Mouse (Mus musculus) megakaryocyte progenitor cell, adult 5-6 weeks (primary cell): Measurements from ENCODE around the gene Pwwp2b. TPM values are rescaled to one million over a fixed set of nuclear protein-coding genes. Genes with fewer than 3 reads are reported as not detected.
A peak's percentile ranks its signal among the peaks of the same experiment; 100 is the strongest.

ENCODE experiments used
- ATAC-seq: replicated peaks from 2 replicates; pipeline ENCODE4 v1.8.0; 2016; ENCODE audit warnings: mild to moderate bottlenecking, moderate TSS enrichment, inconsistent platforms; ENCODE audit not compliant: poor library complexity
- total RNA-seq, 2 experiments: library from RNA; stranded (forward) in 1 of 2; stranded (reverse) in 1 of 2; fragments of 157-497, 149-512 nt in 1 of 2; fragments of 200-1000 nt in 1 of 2; gene quantifications; 2 replicates each; pipeline versions ENCODE4 v1.2.3 to v1.2.4; 2015 to 2017

Gene Pwwp2b
- total RNA-seq, 2 experiments from 2014 or later, result 4.6 to 4.7 TPM

GRCm38 (mm10) chr7:139295653-139296052, 47.4 kb downstream of the Pwwp2b start:
- ATAC-seq, result peak; percentile 75

GRCm38 (mm10) chr7:139296552-139297100, 48.3 kb downstream of the Pwwp2b start:
- peak; percentile 24 for ATAC-seq

- ATAC-seq, result peak; percentile 43
Observed at GRCm38 (mm10) chr7:139298446-139298845, 50.2 kb downstream of the Pwwp2b start.

GRCm38 (mm10) chr7:139299424-139299823, 51.1 kb downstream of the Pwwp2b start:
- peak; percentile 61 for ATAC-seq

- no peak for ATAC-seq
Observed at GRCm38 (mm10) chr7:139300423-139300822, 52.1 kb downstream of the Pwwp2b start.

GRCm38 (mm10) chr7:139301505-139301904, 53.2 kb downstream of the Pwwp2b start:
- no peak for ATAC-seq

- no peak for ATAC-seq
Observed at GRCm38 (mm10) chr7:139302314-139302713, 54.0 kb downstream of the Pwwp2b start.

- peak; percentile 85 for ATAC-seq
Observed at GRCm38 (mm10) chr7:139303280-139304011, 55.2 kb downstream of the Pwwp2b start.

GRCm38 (mm10) chr7:139304322-139304721, 56.0 kb downstream of the Pwwp2b start:
- ATAC-seq, result no peak

GRCm38 (mm10) chr7:139307056-139307455, 58.8 kb downstream of the Pwwp2b start:
- ATAC-seq, result no peak

GRCm38 (mm10) chr7:139308140-139308895, 60.0 kb downstream of the Pwwp2b start:
- ATAC-seq, result no peak

GRCm38 (mm10) chr7:139309106-139309505, 60.8 kb downstream of the Pwwp2b start:
- no peak for ATAC-seq

- no peak for ATAC-seq
Observed at GRCm38 (mm10) chr7:139310487-139310951, 62.2 kb downstream of the Pwwp2b start.

- ATAC-seq, result peak; percentile 53; the same call in 1 of the 2 replicates
Observed at GRCm38 (mm10) chr7:139312686-139313085, 64.4 kb downstream of the Pwwp2b start.

GRCm38 (mm10) chr7:139313413-139313812, 65.1 kb downstream of the Pwwp2b start:
- no peak for ATAC-seq

- peak; percentile 43 for ATAC-seq
Observed at GRCm38 (mm10) chr7:139314716-139315115, 66.4 kb downstream of the Pwwp2b start.

- ATAC-seq, result no peak
Observed at GRCm38 (mm10) chr7:139319006-139319411, 70.7 kb downstream of the Pwwp2b start.

Other genes with a start within 250 kb of the Pwwp2b start
- not detected in 2 replicates for gene Dpysl4, start 162.5 kb upstream of the Pwwp2b start, total RNA-seq (2015)
- gene Dpysl4, start 162.5 kb upstream of the Pwwp2b start, total RNA-seq (2017), result not detected in 2 replicates
- gene Lrrc27, start 35.5 kb upstream of the Pwwp2b start, total RNA-seq (2015), result 1.2 and 2.0 TPM in 2 replicates
- gene Lrrc27, start 35.5 kb upstream of the Pwwp2b start, total RNA-seq (2017), result 1.4 and 2.1 TPM in 2 replicates
- not detected in 2 replicates for gene Stk32c, start 35.2 kb upstream of the Pwwp2b start, total RNA-seq (2015)
- gene Stk32c, start 35.2 kb upstream of the Pwwp2b start, total RNA-seq (2017), result not detected in 2 replicates
- gene Inpp5a, start 140.6 kb downstream of the Pwwp2b start, total RNA-seq (2015), result 8.5 and 9.9 TPM in 2 replicates
- gene Inpp5a, start 140.6 kb downstream of the Pwwp2b start, total RNA-seq (2017), result 4.9 and 11.2 TPM in 2 replicates